Mouse (Mus musculus): ENCODE data around the gene Crebbp.

Gene Crebbp

GRCm38 (mm10) chr16:4037690-4038089 lies 176.1 kb downstream of the Crebbp start:
- DNase-seq: no peak

GRCm38 (mm10) chr16:4036807-4037206 lies 177.0 kb downstream of the Crebbp start, which contains the start of gene Dnase1:
Gene Dnase1, plus strand, starts transcription at chr16:4036942.
- DNase-seq: no peak

GRCm38 (mm10) chr16:4035575-4035974 lies 178.2 kb downstream of the Crebbp start:
- DNase-seq: no peak

- DNase-seq: no peak
These were observed 179.3 kb downstream of the Crebbp start for GRCm38 (mm10) chr16:4034476-4034875.

GRCm38 (mm10) chr16:4033971-4034370 lies 179.8 kb downstream of the Crebbp start:
- no peak for DNase-seq

- no peak for DNase-seq
These were observed 181.5 kb downstream of the Crebbp start for GRCm38 (mm10) chr16:4032341-4032748.

GRCm38 (mm10) chr16:4031441-4032274 lies 182.1 kb downstream of the Crebbp start:
- DNase-seq: no peak
